Mouse (Mus musculus) heart, embryonic 14.5 days (tissue): ENCODE results near the gene Mctp1. TPM values are rescaled to one million over a fixed set of nuclear protein-coding genes. Genes with fewer than 3 reads are reported as not detected.
"Not testable (repeated sequence)": the region's sequence is repeated elsewhere in the genome, so short reads cannot be mapped to it uniquely, and the experiment has no call there.

Source experiments
- ATAC-seq: fragments of 200-750 bp; cut with Nextera tagmentation; 2 replicates; pipeline ENCODE4 v1.8.0; 2017; ENCODE audit warnings: low read depth, moderate TSS enrichment; ENCODE audit not compliant: insufficient number of reproducible peaks, insufficient read depth, low FRiP score
- H3K27ac ChIP-seq, 2 experiments: fragments of 200-500 bp in 1 of 2; fragments of 300-500 bp in 1 of 2; sonication (generic) in 1 of 2; replicated peaks in 1 of 2; 2 replicates each; pipeline ENCODE4 v1.5.1; 2012 to 2014; ENCODE audit warnings: low read depth in 2 of 2, low read length in 2 of 2, control low read depth in 1 of 2, mild to moderate bottlenecking in 1 of 2, mixed read lengths in 1 of 2; ENCODE audit not compliant: control insufficient read depth in 1 of 2, insufficient read depth in 1 of 2
- H3K27me3 ChIP-seq: fragments of 300-500 bp; sonication (generic); 2 replicates; pipeline ENCODE4 v1.6.1; 2014; ENCODE audit warnings: mild to moderate bottlenecking, low read length, control low read depth; ENCODE audit not compliant: control insufficient read depth, insufficient read depth
- H3K36me3 ChIP-seq: fragments of 300-500 bp; sonication (generic); 2 replicates; pipeline ENCODE4 v1.6.1; 2014; ENCODE audit warnings: mild to moderate bottlenecking, control low read depth, low read length, mixed read lengths; ENCODE audit not compliant: control insufficient read depth, insufficient read depth
- H3K4me1 ChIP-seq, 2 experiments: fragments of 200-500 bp in 1 of 2; fragments of 300-500 bp in 1 of 2; sonication (generic) in 1 of 2; 2 replicates each; pipeline ENCODE4 v1.6.1; 2012 to 2014; ENCODE audit warnings: low read length in 2 of 2, control low read depth in 1 of 2, mixed read lengths in 1 of 2; ENCODE audit not compliant: control insufficient read depth in 2 of 2, insufficient read depth in 2 of 2
- H3K4me2 ChIP-seq: fragments of 300-500 bp; sonication (generic); 2 replicates; pipeline ENCODE4 v1.6.1; 2014; ENCODE audit warnings: mild to moderate bottlenecking, low read length
- H3K4me3 ChIP-seq, 2 experiments: fragments of 200-500 bp in 1 of 2; fragments of 300-500 bp in 1 of 2; sonication (generic) in 1 of 2; 2 replicates each; pipeline ENCODE4 v1.5.1; 2012 to 2014; ENCODE audit warnings: low read length in 2 of 2, mild to moderate bottlenecking in 2 of 2, control low read depth in 1 of 2, low read depth in 1 of 2, moderate library complexity in 1 of 2; ENCODE audit not compliant: control insufficient read depth in 1 of 2, insufficient read depth in 1 of 2
- H3K9ac ChIP-seq: fragments of 300-500 bp; sonication (generic); 2 replicates; pipeline ENCODE4 v1.6.1; 2014; ENCODE audit warnings: mild to moderate bottlenecking, low read length
- H3K9me3 ChIP-seq: fragments of 300-500 bp; sonication (generic); 2 replicates; pipeline ENCODE4 v1.6.1; 2016; ENCODE audit warnings: low read length, control low read depth; ENCODE audit not compliant: control insufficient read depth
- WGBS: fragments of 180-500 bp; shearing (Covaris S2); extraction: QIAGEN DNeasy Blood & Tissue Kit; methylation state at CpG from one replicate; pipeline ENCODE4 v1.1.7; 2014; 5-methylcytosine and 5-hydroxymethylcytosine counted together
- polyA plus RNA-seq: library from polyadenylated mRNA; unstranded; fragments of >200 nt; fragmentation: Nextera tagmentation; extraction: Ambion mirVana; gene quantifications from 2 replicates; pipeline ENCODE4 v1.2.1, GENCODE M21; 2014

The Mctp1 gene
- polyA plus RNA-seq, 1 experiment from 2014 or later: 0.45 TPM

GRCm38 (mm10) chr13:76579414-76579813 lies 195.1 kb downstream of the Mctp1 start:
- no peaks in the 10 kb centered on the region for H3K27me3 ChIP-seq
- no peak overlapping the region for H3K27ac ChIP-seq
- no peak overlapping the region; the same call in 1 of the 2 replicates for H3K4me2 ChIP-seq
- H3K9me3 ChIP-seq: no peaks in the 10 kb centered on the region
- no peaks in the 10 kb centered on the region for H3K36me3 ChIP-seq
- H3K4me1 ChIP-seq: no peaks in the 10 kb centered on the region; a peak in 1 of 4 replicates
- no peak overlapping the region for H3K4me3 ChIP-seq
- H3K9ac ChIP-seq: no peak overlapping the region
- no peak for ATAC-seq
- WGBS: 21% methylated on average over 5 of the region's 5 CpGs

- Histone ChIP-seq H3K27me3 (no peaks in the 10 kb centered on the region), H3K36me3 (no peaks in the 10 kb centered on the region), H3K4me3 (no peak overlapping the region), H3K9ac (no peak overlapping the region), H3K4me2 (no peak overlapping the region), H3K4me1 (no peaks in the 10 kb centered on the region), H3K27ac (no peak overlapping the region), H3K9me3 (no peaks in the 10 kb centered on the region)
- 52% methylated on average over 3 of the region's 3 CpGs for WGBS
- ATAC-seq: no peak
Measured at GRCm38 (mm10) chr13:76585447-76585846, 201.1 kb downstream of the Mctp1 start.

GRCm38 (mm10) chr13:76590709-76591108 lies 206.4 kb downstream of the Mctp1 start:
- H3K4me2 ChIP-seq, H3K36me3 ChIP-seq, H3K4me3 ChIP-seq, ATAC-seq, H3K9me3 ChIP-seq, H3K27ac ChIP-seq, H3K9ac ChIP-seq, H3K27me3 ChIP-seq, H3K4me1 ChIP-seq: not testable (repeated sequence)
- 86% methylated on average over 11 of the region's 11 CpGs for WGBS

GRCm38 (mm10) chr13:76591189-76591588 lies 206.9 kb downstream of the Mctp1 start:
- Histone ChIP-seq H3K36me3 (no peaks in the 10 kb centered on the region), H3K9me3 (no peaks in the 10 kb centered on the region), H3K4me3 (no peak overlapping the region), H3K4me1 (no peaks in the 10 kb centered on the region), H3K27me3 (no peaks in the 10 kb centered on the region), H3K9ac (no peak overlapping the region), H3K27ac (no peak overlapping the region), H3K4me2 (no peak overlapping the region)
- ATAC-seq: no peak

- H3K4me1 ChIP-seq: no peaks in the 10 kb centered on the region
- H3K4me3 ChIP-seq: no peak overlapping the region
- H3K4me2 ChIP-seq: no peak overlapping the region
- no peak overlapping the region for H3K9ac ChIP-seq
- no peaks in the 10 kb centered on the region for H3K27me3 ChIP-seq
- WGBS: 68% methylated on average over 1 of the region's 1 CpGs
- no peaks in the 10 kb centered on the region for H3K9me3 ChIP-seq
- no peaks in the 10 kb centered on the region for H3K36me3 ChIP-seq
- no peak for ATAC-seq
- H3K27ac ChIP-seq: no peak overlapping the region
Measured at GRCm38 (mm10) chr13:76591692-76592091, 207.4 kb downstream of the Mctp1 start.

- 55% methylated on average over 2 of the region's 2 CpGs for WGBS
- Histone ChIP-seq H3K4me2 (no peak overlapping the region), H3K4me3 (no peak overlapping the region), H3K36me3 (no peaks in the 10 kb centered on the region), H3K27me3 (no peaks in the 10 kb centered on the region), H3K9me3 (no peaks in the 10 kb centered on the region), H3K27ac (no peak overlapping the region), H3K9ac (no peak overlapping the region), H3K4me1 (no peaks in the 10 kb centered on the region)
- ATAC-seq: no peak; the same call in 1 of the 2 replicates
Measured at GRCm38 (mm10) chr13:76592908-76593307, 208.6 kb downstream of the Mctp1 start.

- ATAC-seq: no peak
- no peak overlapping the region for H3K9ac ChIP-seq
- H3K4me3 ChIP-seq: no peak overlapping the region
- no peaks in the 10 kb centered on the region for H3K36me3 ChIP-seq
- no peak overlapping the region for H3K4me2 ChIP-seq
- WGBS: 85% methylated on average over 7 of the region's 7 CpGs
- no peaks in the 10 kb centered on the region for H3K9me3 ChIP-seq
- no peaks in the 10 kb centered on the region for H3K4me1 ChIP-seq
- no peak overlapping the region for H3K27ac ChIP-seq
- H3K27me3 ChIP-seq: no peaks in the 10 kb centered on the region
Measured at GRCm38 (mm10) chr13:76597005-76597404, 212.7 kb downstream of the Mctp1 start.

GRCm38 (mm10) chr13:76609425-76609824 lies 225.1 kb downstream of the Mctp1 start:
- no peak for ATAC-seq

More at GRCm38 (mm10) chr13:76609425-76609824, 225.1 kb downstream of the Mctp1 start:
- H3K9ac ChIP-seq: no peak overlapping the region
- H3K4me1 ChIP-seq: no peaks in the 10 kb centered on the region
- no peak overlapping the region for H3K4me3 ChIP-seq
- no peak overlapping the region for H3K4me2 ChIP-seq
- H3K36me3 ChIP-seq: no peaks in the 10 kb centered on the region
- H3K27ac ChIP-seq: no peak overlapping the region
- no peaks in the 10 kb centered on the region for H3K9me3 ChIP-seq
- H3K27me3 ChIP-seq: no peaks in the 10 kb centered on the region
